Mouse (Mus musculus): ENCODE data around the gene Sox18.

- TF ChIP-seq GATA1 (IDR thresholded peaks at IDR 0.05; ENCODE audit: borderline replicate concordance, low read length) (no peak), FLI1 (IDR thresholded peaks at IDR 0.05; ENCODE audit: low read length) (no peak)
Measured at GRCm38 (mm10) chr2:181632624-181633023, 38.8 kb downstream of the Sox18 start.

Measured in megakaryocyte, embryonic 14.5 days (primary cell).